Mouse (Mus musculus) heart, postnatal 0 days (tissue): ENCODE results near the gene Hist1h2ae. TPM values are rescaled to one million over a fixed set of nuclear protein-coding genes. Genes with fewer than 3 reads are reported as not detected.
"Not testable (repeated sequence)": the region's sequence is repeated elsewhere in the genome, so short reads cannot be mapped to it uniquely, and the experiment has no call there.

Experiments
- ATAC-seq: fragments of 200-750 bp; cut with Nextera tagmentation; 2 replicates; pipeline ENCODE4 v1.8.0; 2017; ENCODE audit warnings: low read depth, moderate number of reproducible peaks, moderate library complexity; ENCODE audit not compliant: insufficient read depth
- DNase-seq: peaks from one replicate; pipeline ENCODE4 v3.0.0-alpha.2; 2016; ENCODE audit warnings: low spot score
- H3K27ac ChIP-seq: fragments of 300-500 bp; sonication (generic); 2 replicates; pipeline ENCODE4 v1.5.1; 2014; ENCODE audit warnings: low read depth, mild to moderate bottlenecking
- H3K27me3 ChIP-seq: fragments of 300-500 bp; sonication (generic); 2 replicates; pipeline ENCODE4 v1.6.1; 2014; ENCODE audit warnings: low read length, mixed read lengths; ENCODE audit not compliant: control insufficient read depth, insufficient read depth
- H3K36me3 ChIP-seq: fragments of 300-500 bp; sonication (generic); replicated peaks from 2 replicates; pipeline ENCODE4 v1.6.1; 2014; ENCODE audit warnings: low read length, mixed read lengths; ENCODE audit not compliant: control insufficient read depth, insufficient read depth
- H3K4me1 ChIP-seq: fragments of 300-500 bp; sonication (generic); 2 replicates; pipeline ENCODE4 v1.6.1; 2014; ENCODE audit warnings: antibody characterized with exemption; ENCODE audit not compliant: control insufficient read depth, insufficient read depth
- H3K4me2 ChIP-seq: fragments of 300-500 bp; sonication (generic); 2 replicates; pipeline ENCODE4 v1.6.1; 2014; ENCODE audit warnings: low read depth, mild to moderate bottlenecking, low read length, moderate library complexity
- H3K4me3 ChIP-seq: fragments of 300-500 bp; sonication (generic); 2 replicates; pipeline ENCODE4 v1.5.1; 2014; ENCODE audit warnings: low read depth, low read length
- H3K9ac ChIP-seq: fragments of 300-500 bp; sonication (generic); replicated peaks from 2 replicates; pipeline ENCODE4 v1.6.1; 2014; ENCODE audit warnings: low read depth, low read length, mixed read lengths
- H3K9me3 ChIP-seq: fragments of 300-500 bp; sonication (generic); replicated peaks from 2 replicates; pipeline ENCODE4 v1.6.1; 2016; ENCODE audit warnings: low read length; ENCODE audit not compliant: control insufficient read depth
- CTCF ChIP-seq: IDR thresholded peaks from 2 replicates; pipeline ENCODE4 v1.5.1; 2016; ENCODE audit warnings: antibody characterized with exemption, control low read depth, low read depth
- EP300 ChIP-seq: IDR thresholded peaks from 2 replicates; pipeline ENCODE4 v1.6.1; 2016; ENCODE audit warnings: antibody characterized with exemption, low read depth
- whole genome bisulfite sequencing: fragments of 180-500 bp; shearing (Covaris S2); extraction: QIAGEN DNeasy Blood & Tissue Kit; methylation state at CpG from one replicate; pipeline ENCODE4 v1.1.7; 2014; 5-methylcytosine and 5-hydroxymethylcytosine counted together
- polyA plus RNA-seq: library from polyadenylated mRNA; unstranded; fragments of >200 nt; fragmentation: Nextera tagmentation; extraction: Ambion mirVana; gene quantifications from 2 replicates; pipeline ENCODE4 v1.2.1, GENCODE M21; 2015
- total RNA-seq: library from RNA; depleted of rRNA; stranded (reverse); fragments of >200 nt; gene quantifications from 2 replicates; pipeline ENCODE4 v1.2.3, GENCODE M21; 2014; ENCODE audit warnings: low replicate concordance

The Hist1h2ae gene
- total and polyA plus RNA-seq, 2 experiments from 2014 or later: 12.1 to 171 TPM

DNA sequence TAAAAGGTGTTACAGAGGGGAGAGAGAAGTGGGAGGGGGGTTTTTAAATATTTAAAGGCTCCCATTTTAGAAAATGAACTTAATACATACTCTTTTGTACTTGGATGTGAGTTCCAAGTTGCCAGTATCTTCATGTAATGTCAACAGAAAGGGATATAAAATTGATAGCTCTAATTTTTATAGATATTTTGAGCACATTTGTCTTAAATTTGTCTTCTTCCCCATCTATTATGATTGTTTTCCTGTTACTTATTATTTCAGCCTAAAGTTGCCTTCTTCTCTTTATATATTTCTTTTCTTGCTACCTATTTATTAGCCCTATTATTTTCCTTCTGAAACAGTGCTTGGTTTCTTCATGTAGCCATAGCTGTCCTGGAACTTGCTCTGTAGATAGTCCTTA, 18.1 kb downstream of the Hist1h2ae start, which contains the start of gene Hist1h1d:
Gene Hist1h1d (plus strand): TSS at position 301 of the 400 bp plus-strand sequence.
- H3K9me3 ChIP-seq: no peaks in the 10 kb centered on the region
- DNase-seq (no peak), ATAC-seq (no peak)
- no peaks in the 10 kb centered on the region for H3K36me3 ChIP-seq
- peaks cover 5% of the 10 kb centered on the region; the same call in 1 of the 2 replicates for H3K4me1 ChIP-seq
- peak within 1 kb of the TSS; percentile 85; the same call in 1 of the 2 replicates for H3K27ac ChIP-seq
- H3K4me2 ChIP-seq: peak within 1 kb of the TSS; percentile 85; the same call in 1 of the 2 replicates
- no peak within 1 kb of the TSS for H3K4me3 ChIP-seq
- TF ChIP-seq EP300 (no peak), CTCF (no peak)
- H3K27me3 ChIP-seq: no peaks in the 10 kb centered on the region
- H3K9ac ChIP-seq: no peak within 1 kb of the TSS

DNA sequence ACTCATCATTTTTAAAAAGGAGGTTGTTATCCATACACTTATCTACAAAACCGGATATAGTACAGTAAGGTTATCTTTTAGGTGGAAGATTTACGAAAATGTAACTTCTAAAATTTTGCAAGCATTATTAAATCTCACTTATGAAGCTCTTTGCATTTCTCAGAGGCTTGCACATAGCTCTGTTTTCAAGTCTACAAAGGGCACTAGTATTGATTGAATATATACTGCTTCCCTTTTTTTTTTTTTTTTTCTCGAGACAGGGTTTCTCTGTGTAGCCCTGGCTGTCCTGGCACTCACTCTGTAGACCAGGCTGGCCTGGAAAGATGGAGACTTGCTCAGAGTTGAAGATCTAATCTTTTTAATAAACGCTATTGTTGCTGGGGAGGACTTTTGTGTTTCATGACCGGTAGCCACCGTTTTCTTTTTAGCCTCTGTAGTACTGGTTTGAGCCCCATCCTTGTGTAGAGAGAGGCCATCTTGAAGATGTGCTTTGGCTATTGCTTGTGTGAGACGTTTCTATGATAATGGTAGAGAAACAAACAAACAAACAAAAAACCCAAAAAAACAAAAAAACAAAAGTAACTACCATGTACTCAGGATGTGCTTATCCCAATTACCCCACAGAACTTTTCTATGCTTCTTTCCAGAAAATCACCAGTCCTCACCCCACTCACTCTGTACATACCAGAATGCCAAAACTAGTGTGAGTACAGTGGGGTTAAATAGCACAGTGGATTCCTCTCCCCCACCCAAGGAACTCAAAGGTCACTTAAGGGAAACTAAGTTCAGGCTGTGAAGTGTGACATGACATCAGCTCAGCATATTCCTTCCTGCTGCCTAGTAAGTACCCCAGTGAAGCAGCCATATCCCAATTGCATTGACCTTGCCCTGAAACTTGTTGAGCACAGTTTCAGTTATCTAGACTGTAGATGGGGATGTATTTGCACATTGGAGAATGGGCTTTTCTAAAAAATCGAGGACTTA, 18.8 kb downstream of the Hist1h2ae start:
- no peak for DNase-seq
- Histone ChIP-seq H3K9me3 (no peaks in the 10 kb centered on the region), H3K4me1 (peaks cover 5% of the 10 kb centered on the region; the same call in 1 of the 2 replicates), H3K9ac (peak overlapping the region; percentile 50; the same call in 1 of the 2 replicates), H3K27me3 (no peaks in the 10 kb centered on the region), H3K27ac (peak overlapping the region; percentile 85), H3K4me3 (peak overlapping the region; percentile 47), H3K36me3 (no peaks in the 10 kb centered on the region), H3K4me2 (peak overlapping the region; percentile 59)
- 46% methylated on average over 8 of the region's 8 CpGs for WGBS
- no peak for ATAC-seq
- TF ChIP-seq EP300 (no peak), CTCF (no peak)

DNA sequence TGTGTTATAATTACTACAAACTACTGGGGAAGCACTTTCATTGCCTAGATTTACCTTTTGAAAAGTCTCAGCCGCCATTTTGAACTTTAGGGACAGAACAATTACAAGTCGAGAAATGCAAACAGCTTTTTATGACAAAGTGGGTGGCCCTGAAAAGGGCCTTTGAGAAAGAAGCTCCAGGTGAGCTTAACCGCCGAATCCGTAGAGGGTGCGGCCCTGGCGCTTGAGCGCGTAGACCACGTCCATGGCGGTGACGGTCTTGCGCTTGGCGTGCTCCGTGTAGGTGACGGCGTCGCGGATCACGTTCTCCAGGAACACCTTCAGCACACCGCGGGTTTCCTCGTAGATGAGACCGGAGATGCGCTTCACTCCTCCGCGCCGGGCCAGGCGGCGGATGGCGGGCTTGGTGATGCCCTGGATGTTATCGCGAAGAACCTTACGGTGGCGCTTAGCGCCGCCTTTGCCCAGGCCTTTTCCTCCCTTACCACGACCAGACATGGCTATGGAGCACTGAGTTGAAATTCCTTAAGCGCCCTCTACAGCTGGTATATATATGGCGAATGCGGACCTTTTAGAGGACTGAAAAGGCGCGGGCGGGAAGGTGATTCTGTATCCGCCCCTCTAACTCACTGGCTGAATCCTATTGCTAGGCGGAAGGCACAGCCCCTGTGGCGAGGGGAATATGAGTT, 19.7 kb downstream of the Hist1h2ae start, which contains the start of gene Hist1h4f:
Gene Hist1h4f (minus strand): TSS at position 503 of the 689 bp plus-strand sequence.
- peak within 1 kb of the TSS; percentile 85 for H3K27ac ChIP-seq
- not testable (repeated sequence) for H3K27me3 ChIP-seq, H3K4me1 ChIP-seq, H3K9me3 ChIP-seq, H3K36me3 ChIP-seq
- ATAC-seq: peak; percentile 71
- TF ChIP-seq CTCF (peak; percentile 58), EP300 (peak; percentile 81; the same call in 1 of the 2 replicates)
- peak within 1 kb of the TSS; percentile 47 for H3K4me3 ChIP-seq
- peak; percentile 95 for DNase-seq
- H3K9ac ChIP-seq: peak within 1 kb of the TSS; percentile 50
- peak within 1 kb of the TSS; percentile 59 for H3K4me2 ChIP-seq
- WGBS: under 1% methylated on average over 44 of the region's 47 CpGs

DNA sequence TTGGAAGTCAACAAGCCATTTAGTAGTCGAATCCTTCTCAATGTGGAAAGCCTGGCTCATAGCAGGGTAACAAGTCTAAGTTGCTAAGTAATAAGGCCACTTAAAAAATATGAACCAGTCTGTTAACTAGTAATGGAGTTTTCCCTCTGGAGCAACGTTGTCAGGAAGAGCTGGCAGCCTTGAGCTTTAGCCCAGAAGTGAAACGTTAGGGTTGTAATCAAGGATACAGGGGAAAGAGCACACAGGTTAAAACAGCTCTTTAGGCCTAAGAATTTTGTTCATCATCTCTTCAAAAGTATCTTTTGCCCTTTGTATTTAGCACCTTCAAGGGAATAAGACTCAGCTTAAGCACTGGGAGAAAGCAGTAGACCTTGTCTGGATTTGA, 20.3 kb downstream of the Hist1h2ae start:
- TF ChIP-seq EP300: no peak
- no peak for TF ChIP-seq CTCF
- no peak for ATAC-seq
- H3K4me2 ChIP-seq: peak overlapping the region; percentile 59

DNA sequence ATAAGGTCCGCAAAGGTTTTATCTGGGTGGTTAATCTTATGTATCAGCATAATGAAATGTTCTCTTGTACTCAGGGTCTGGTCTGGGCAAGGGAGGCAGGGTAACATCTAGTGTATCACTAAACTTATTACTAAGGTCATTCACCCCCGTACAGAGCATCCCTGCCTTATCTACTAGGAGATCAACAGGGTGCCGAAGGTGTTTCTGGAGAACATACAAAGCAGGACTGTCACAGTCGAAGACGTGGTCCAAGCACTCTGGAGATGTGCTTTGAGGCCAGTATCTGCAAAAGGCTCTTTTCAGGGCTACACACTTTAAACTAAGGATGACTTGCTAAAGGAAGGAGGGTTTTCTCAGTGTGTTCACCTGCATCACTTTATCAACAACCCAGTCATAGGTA, 24.3 kb downstream of the Hist1h2ae start:
- H3K4me3 ChIP-seq: no peak overlapping the region
- no peak overlapping the region for H3K27ac ChIP-seq
- no peaks in the 10 kb centered on the region for H3K36me3 ChIP-seq
- no peak overlapping the region for H3K4me2 ChIP-seq
- H3K4me1 ChIP-seq: no peaks in the 10 kb centered on the region; the same call in 1 of the 2 replicates
- H3K27me3 ChIP-seq: no peaks in the 10 kb centered on the region
- H3K9me3 ChIP-seq: no peaks in the 10 kb centered on the region
- TF ChIP-seq EP300 (no peak), CTCF (no peak)
- no peak for ATAC-seq
- no peak overlapping the region for H3K9ac ChIP-seq
- WGBS: 65% methylated on average over 5 of the region's 5 CpGs
- DNase-seq: no peak

More for the DNA sequence above, 20.3 kb downstream of the Hist1h2ae start:
- no peak for DNase-seq
- Histone ChIP-seq H3K4me1 (peaks cover 5% of the 10 kb centered on the region; the same call in 1 of the 2 replicates), H3K27ac (peak overlapping the region; percentile 85), H3K36me3 (no peaks in the 10 kb centered on the region), H3K4me3 (peak overlapping the region; percentile 47), H3K9me3 (no peaks in the 10 kb centered on the region), H3K27me3 (no peaks in the 10 kb centered on the region), H3K9ac (peak overlapping the region; percentile 50)
- 9% methylated on average over 3 of the region's 3 CpGs for WGBS

DNA sequence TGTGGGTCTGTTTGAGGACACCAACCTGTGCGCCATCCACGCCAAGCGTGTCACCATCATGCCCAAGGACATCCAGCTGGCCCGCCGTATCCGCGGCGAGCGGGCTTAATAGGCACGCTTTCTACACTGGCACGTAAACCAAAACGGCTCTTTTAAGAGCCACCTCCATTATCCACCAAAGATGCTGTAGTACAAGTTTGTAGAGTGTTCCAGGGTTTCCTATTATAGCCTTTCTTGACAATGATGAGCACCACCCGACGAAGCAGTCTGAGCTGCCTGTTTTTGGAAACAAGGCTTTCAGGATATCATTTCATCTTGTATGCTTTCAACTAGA, 26.3 kb downstream of the Hist1h2ae start:
- 0% methylated on average over 10 of the region's 14 CpGs for WGBS
- not testable (repeated sequence) for ATAC-seq, H3K9me3 ChIP-seq, H3K4me1 ChIP-seq, H3K36me3 ChIP-seq, H3K27me3 ChIP-seq, DNase-seq
- Histone ChIP-seq H3K4me2 (peak overlapping the region; percentile 81), H3K4me3 (peak overlapping the region; percentile 57), H3K9ac (peak overlapping the region; percentile 59; the same call in 1 of the 2 replicates), H3K27ac (peak overlapping the region; percentile 95)
